Mouse (Mus musculus) adrenal gland, postnatal 0 days (tissue): Measurements from ENCODE around the gene Sycp2. TPM values are rescaled to one million over a fixed set of nuclear protein-coding genes. Genes with fewer than 3 reads are reported as not detected.

Source experiments
- polyA plus RNA-seq: library from polyadenylated mRNA; unstranded; fragments of >200 nt; fragmentation: Nextera tagmentation; extraction: Ambion mirVana; gene quantifications from 2 replicates; pipeline ENCODE4 v1.2.1, GENCODE M21; 2015

Gene Sycp2
- 0.05 TPM in 1 of 2 replicates, not detected in the other for polyA plus RNA-seq

DNA sequence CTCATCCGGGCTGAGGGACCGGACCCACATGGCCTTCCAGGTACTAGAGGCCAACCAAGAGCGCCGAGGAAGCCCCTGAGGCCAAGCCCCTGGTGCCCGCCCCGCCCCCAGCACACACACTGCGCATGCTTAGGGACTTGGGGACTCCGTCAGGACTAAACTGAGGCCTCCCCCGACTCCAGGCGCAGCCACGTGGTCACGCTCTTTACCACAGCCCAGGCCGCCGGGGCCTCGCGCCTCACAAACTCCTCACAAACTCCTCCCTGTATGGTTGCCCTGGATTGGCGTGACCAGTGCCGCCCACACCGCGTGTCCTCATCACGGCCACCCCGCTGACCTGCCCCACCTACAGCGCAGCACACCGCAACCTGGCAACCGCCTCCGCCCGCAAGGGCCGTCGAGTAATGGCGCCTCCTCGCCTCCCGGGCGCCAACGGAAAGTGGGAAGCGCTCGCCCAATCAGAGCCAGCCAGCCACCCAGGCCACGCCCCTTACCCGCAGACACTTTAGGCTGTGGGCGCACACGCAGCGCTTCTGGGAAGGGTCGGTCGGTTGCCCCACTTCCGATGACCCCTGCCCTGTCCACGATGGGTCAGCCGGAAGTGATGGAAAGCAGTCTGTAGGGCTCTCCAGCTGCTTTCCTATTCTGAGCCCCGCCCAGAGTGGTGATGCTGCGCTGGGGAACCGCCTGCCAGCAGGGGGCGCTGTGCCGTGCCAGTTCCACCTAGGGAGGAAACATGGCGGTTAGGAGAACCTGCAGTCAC is at the start of gene Sycp2:
Gene Sycp2 (minus strand): TSS at position 633 of the 763 bp plus-strand sequence.

GRCm38 (mm10) chr2:178430231-178430630 is 22.7 kb upstream of the Sycp2 start, which contains the start of gene Cdh26:
Gene Cdh26 (plus strand): TSS chr2:178430531.

GRCm38 (mm10) chr2:178414261-178415149 is 7.0 kb upstream of the Sycp2 start, which contains the start of the genes Ppp1r3d and Fam217b:
Gene Ppp1r3d (minus strand): TSS chr2:178414472.
Gene Fam217b (plus strand): TSS chr2:178414524.

Other genes with a start within 250 kb of the Sycp2 start
- 2.3 and 3.4 TPM in 2 replicates for gene Ppp1r3d, start 6.8 kb upstream of the Sycp2 start, polyA plus RNA-seq
- gene Fam217b, start 6.8 kb upstream of the Sycp2 start, polyA plus RNA-seq = 1.6 and 2.4 TPM in 2 replicates
- gene Cdh26, start 22.8 kb upstream of the Sycp2 start, polyA plus RNA-seq = 0.05 and 0.08 TPM in 2 replicates